Mouse (Mus musculus) layer of hippocampus, postnatal 10 days (tissue): ENCODE data around the gene Scrg1. TPM values are rescaled to one million over a fixed set of nuclear protein-coding genes. Genes with fewer than 3 reads are reported as not detected.
A peak's percentile ranks its signal among the peaks of the same experiment; 100 is the strongest.
"Not testable (repeated sequence)": the region's sequence is repeated elsewhere in the genome, so short reads cannot be mapped to it uniquely, and the experiment has no call there.

Experiments
- DNase-seq, 2 experiments: peaks; one replicate each; pipeline ENCODE4 v3.0.0; 2021; ENCODE audit warnings: low spot score in 2 of 2
- total RNA-seq, 2 experiments: library from RNA; stranded (reverse); gene quantifications; 2 replicates each; pipeline ENCODE4 v1.2.3; 2021

The Scrg1 gene
- total RNA-seq, 2 experiments from 2014 or later = 69.0 to 69.3 TPM

DNA sequence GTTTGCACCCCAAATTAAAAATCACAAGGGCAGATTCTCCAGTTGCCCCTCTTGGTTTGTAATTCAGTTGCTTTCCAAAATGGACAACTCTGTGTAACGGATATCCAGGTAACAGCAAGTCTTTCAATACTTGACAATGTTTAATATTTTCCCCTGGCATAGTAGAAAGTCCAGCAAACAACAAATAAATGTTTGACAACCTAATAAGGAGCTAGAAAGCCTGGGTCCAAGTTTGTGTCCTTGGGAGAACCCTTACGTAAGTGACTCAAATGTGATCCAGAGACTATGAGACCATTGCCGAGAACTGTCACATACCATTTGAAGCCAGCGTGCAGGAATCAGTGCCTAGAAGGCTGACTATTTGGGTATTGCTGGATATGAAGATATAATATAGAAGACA, 3.8 kb upstream of the Scrg1 start:
- no peak for DNase-seq

DNA sequence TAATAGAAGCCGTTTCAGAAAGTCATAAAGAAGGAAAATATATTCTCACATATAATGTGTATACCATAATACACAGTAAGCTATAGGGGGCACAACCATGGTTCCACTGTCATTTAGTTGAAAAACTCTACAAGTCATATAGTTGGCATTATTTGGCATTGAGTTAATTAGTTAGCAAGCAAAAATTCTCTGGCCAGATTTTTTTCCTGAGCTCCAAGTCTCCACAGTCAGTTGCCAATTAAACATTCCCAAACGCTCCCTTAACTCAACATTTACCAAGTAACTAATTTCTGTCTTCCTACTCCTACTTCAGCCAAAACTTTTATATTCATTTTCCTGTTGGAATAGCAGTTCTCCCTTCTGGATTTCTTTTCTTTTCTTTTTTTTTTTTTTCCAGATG, 2.4 kb upstream of the Scrg1 start:
- no peak for DNase-seq

DNA sequence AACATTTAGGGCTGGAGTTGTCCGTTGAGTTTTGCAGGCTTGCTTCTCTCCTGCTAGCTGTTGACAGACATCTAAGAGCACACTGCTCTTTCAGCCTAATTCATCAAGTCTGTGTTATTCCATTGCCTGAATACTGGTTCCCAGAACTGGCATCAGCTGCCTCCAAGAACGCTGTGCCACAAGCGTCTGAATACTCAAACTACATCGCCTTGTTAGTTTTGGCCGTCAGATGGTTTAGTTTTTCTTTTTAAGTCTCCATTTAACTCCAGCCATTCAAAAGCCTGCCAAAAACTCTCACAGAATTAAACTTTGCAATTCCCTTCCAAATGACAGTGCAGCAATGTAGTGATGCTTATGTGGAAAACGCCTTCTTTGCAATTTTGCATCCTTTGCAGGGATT, 1.4 kb downstream of the Scrg1 start:
- DNase-seq = peak; percentile 13 to 26

DNA sequence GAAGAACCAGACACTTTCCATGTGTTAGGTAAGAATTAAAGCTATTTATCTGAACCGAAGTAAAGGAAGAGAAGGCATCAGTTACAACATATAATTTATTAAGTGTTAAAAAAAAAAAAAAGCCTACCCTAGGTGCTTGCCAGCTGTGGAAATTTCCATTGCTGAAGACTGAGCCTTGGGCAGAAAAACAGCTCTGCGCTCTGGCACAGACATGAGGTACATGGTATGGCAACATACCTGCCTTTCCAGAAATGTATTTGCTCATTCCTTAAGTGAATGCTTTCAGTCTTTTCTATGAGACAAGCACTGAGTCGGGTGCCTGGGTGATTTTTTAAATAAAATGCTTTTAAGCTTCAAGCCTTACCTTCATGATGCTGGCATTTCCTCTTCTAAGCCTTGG, 2.2 kb downstream of the Scrg1 start:
- DNase-seq = no peak

DNA sequence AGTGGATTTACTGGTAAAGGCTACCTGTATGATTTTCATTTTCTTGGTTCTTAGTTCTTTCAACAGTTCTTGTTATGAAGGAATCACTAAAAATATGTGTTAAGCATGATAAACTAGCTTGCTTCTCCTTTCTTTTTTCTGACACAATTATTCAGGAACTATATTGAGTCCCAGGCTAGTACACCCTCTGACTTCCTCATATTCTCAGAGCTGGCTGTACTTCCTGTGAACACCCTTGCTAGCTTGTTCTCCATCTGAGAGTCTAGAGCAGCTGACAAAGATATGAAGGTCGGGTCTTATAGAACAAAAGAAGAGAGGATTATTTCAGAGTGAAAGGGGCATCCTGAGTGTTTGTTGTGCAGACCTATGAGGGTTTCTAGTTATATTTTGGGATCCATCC, 7.1 kb downstream of the Scrg1 start:
- no peak for DNase-seq

GRCm38 (mm10) chr8:57463757-57464156, 8.0 kb downstream of the Scrg1 start:
- no peak for DNase-seq

GRCm38 (mm10) chr8:57468624-57469023, 12.9 kb downstream of the Scrg1 start:
- peak in 1 of 2 experiments; percentile 30 for DNase-seq

DNA sequence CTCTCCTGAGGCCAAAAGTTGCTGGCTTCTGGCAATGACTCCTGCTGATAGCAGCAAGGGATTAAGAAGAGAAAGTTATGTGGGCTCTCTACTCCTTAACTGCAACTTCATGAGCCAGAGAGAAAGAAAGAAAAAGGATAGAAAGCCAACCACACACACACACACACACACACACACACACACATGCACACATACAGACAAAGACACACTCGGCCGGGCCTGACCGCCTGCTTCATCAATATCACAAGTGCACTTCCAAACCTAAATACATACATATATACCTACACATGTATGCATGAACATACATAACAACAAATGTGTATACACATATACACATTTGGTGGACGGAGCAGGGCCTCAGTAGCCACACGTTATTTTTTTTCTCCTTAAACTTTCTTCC, 15.1 kb downstream of the Scrg1 start:
- DNase-seq = no peak

- DNase-seq = no peak
These were observed 18.0 kb downstream of the Scrg1 start for GRCm38 (mm10) chr8:57473751-57474150.

DNA sequence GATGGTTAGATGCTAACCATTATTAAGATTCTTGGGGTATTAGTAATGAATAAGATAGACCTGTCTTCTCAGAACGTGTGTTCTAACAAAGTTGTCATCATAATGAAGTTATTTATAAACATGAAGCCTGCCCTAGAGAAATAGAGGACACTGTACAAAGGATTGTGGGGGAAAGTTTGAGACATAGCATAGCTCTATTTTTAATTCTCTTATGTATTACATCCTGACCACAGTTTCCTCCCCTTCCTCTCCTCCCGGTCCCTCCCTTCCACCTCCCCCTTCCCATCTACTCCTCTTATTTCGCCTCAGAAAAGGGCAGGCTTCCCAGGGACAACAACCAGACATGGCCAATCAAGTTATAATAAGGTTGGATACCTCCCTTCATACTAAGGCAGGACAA, 22.7 kb downstream of the Scrg1 start:
- no peak for DNase-seq

DNA sequence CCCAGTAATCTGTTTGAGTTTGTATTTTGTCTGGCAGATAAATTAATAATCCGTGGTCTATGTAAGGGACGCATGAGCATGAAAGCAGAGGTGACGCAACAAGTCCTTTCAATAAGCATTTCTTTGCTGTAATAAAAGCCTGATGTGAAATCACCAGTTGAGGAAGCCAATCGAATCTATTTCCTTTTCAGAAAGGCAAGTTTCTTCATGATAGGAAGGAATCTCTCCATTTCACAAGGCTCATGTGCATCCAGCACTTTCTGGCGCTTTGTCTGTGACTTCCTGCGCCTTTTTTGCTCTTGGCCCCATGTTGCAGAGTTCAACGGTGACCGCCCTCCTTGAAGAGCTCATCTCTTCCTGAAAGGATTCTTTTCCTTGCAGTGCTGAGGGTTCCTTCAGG, 24.0 kb downstream of the Scrg1 start:
- DNase-seq = no peak

DNA sequence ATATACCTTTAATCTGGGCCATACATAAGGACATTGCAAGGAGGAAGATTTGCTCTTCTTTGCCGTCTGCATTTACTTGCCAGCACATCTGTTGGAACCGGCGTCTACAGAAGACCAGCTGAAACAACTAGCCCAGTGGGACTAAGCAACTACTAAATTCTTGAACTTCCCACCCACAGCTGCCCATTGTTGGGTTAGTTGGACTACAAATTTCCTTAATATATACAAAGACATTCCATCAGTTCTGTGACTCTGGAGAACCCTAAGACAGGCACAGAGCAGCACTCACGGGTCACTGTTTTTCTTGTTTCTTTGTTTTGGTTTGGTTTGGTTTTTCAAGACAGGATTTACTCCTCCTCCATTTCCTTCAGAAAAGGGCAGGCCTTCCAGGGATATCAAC, 24.9 kb downstream of the Scrg1 start:
- no peak for DNase-seq

DNA sequence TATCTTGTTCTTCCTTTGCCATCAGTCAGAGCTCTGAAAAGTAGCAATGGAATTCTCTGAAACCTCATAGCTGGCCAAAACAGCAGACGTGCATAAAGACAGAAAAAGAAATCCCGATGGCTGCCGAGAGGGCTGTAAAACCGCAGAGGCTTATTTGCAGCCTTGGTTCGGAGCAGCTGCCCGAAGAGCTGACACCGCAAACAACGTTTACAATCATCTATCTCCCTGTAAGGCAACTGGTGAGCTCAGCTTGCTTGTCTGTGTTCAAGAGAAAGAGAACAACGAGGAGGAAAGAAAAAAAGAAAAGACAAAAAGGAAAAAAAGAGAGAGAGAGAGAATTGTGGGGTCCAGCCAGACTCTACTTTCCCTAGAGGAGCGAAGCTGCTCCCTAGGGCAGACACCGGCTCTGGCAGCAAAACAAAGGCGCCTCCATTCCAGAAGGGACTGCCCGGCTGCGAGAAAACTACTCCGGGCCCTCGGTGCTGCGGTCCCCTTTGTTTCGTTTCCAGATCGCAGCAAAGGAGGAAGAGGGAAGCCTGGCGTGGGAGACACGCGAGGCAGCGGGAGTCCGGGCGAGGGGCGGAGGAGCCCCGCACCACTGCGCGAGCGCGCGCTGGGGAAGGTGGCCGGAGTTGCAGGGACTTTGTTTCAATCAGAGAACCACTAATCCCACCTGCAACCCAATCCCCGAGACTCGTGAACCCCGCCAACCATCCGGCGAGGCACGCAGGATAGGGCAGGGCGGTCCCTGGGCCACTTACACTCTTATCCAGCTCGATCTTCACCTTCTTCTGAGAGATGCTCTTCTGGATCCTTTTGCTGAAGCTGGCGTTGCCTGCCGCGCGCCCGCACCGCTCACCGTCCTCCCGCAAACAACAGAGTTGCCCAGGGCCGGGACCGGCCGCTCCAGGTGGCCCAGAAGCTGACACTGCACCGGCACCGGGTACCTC, 31.0 kb downstream of the Scrg1 start:
- peak; percentile 55 to 66 for DNase-seq

- peak; percentile 96 to 98 for DNase-seq
These were observed 31.9 kb downstream of the Scrg1 start, which contains the start of gene Sap30 for GRCm38 (mm10) chr8:57487441-57488155. Gene Sap30 (minus strand): TSS chr8:57487860.

DNA sequence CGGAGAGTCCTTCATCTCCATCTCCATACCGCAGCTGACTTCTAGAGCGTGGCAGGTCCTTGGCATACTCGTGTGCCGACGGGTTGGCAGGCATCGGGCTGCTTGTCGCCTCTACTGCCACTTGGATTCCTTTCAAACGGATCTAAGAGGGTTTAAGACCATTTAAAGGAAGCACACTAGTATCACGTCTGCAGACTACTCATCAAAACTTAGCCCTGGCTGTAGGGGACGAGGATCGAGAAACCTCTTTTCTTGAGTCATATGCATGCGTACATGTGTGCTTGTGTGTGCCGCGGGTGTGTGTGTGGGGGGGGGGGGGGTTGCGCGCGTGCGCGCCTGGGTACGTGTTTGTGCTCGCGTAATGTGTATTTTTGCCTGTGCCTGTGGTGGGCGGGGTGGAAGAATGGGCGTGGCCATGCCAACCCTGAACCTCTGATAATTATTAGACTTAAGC, 32.6 kb downstream of the Scrg1 start:
- DNase-seq = peak; percentile 29 to 46

DNA sequence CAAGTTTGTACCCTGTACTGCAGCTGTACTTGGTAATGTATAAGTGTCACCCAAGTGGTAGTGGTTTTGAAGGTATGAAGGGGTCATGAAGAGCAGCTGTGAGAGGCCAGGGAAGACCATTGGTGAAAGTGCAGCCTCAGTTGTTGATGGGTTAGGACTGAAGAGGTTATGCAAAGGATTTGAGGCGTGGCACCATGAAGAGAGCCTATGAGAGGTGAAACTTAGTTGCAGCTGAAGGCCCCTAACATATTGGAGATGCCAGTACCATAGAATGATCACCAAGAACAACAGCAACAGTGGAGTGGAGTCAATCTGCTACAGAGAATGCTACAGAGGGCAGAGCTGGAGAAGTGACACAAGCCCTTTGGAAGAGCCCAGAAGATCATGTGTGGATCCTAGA, 33.6 kb downstream of the Scrg1 start:
- no peak for DNase-seq

GRCm38 (mm10) chr8:57489896-57490295, 34.2 kb downstream of the Scrg1 start:
- no peak for DNase-seq

- DNase-seq = no peak
These were observed 36.1 kb downstream of the Scrg1 start for GRCm38 (mm10) chr8:57491873-57492272.

- no peak for DNase-seq
These were observed 42.7 kb downstream of the Scrg1 start for GRCm38 (mm10) chr8:57498494-57498846.

GRCm38 (mm10) chr8:57498847-57499511, 43.3 kb downstream of the Scrg1 start:
- DNase-seq = peak; percentile 57 to 68

GRCm38 (mm10) chr8:57503641-57504040, 47.9 kb downstream of the Scrg1 start:
- peak; percentile 50 to 55 for DNase-seq

DNA sequence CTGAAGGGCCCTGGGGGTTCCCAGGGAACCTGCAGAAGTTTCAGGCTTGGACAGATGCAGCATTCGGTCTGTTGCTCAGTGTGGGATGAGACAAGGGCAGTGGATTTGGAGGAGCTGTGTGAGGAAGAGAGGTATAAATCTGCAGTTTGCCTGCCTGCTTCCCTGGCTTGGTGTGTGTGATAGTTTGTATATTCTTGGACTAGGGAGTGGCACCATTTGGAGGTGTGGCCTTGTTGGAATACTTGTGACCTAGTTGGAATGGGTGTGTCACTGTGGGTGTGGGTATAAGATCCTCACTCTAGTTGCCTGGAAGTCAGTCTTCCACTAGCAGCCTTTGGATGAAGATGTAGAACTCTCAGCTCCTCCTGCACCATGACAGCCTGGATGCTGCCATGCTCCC, 49.8 kb downstream of the Scrg1 start:
- DNase-seq = not testable (repeated sequence)
